Mouse (Mus musculus) kidney, postnatal 10 days (tissue): ENCODE data around the gene Rasgrp4.

Experiments used
- DNase-seq: peaks from one replicate; pipeline ENCODE4 v3.0.0; 2021; ENCODE audit warnings: mixed read lengths

The Rasgrp4 gene

GRCm38 (mm10) chr7:29148771-29149170 lies 14.1 kb downstream of the Rasgrp4 start:
- no peak for DNase-seq

- DNase-seq, result no peak
Measured at GRCm38 (mm10) chr7:29151486-29151885, 16.8 kb downstream of the Rasgrp4 start.

- DNase-seq, result no peak
Measured at GRCm38 (mm10) chr7:29154018-29154720, 19.5 kb downstream of the Rasgrp4 start.

- peak; percentile 94 for DNase-seq
Measured at GRCm38 (mm10) chr7:29155196-29155837, 20.7 kb downstream of the Rasgrp4 start.

- peak; percentile 91 for DNase-seq
Measured at GRCm38 (mm10) chr7:29155838-29156782, 21.5 kb downstream of the Rasgrp4 start, which contains the start of gene Fam98c. Gene Fam98c (minus strand): TSS chr7:29156234.

GRCm38 (mm10) chr7:29158264-29158663 lies 23.6 kb downstream of the Rasgrp4 start:
- no peak for DNase-seq

- no peak for DNase-seq
Measured at GRCm38 (mm10) chr7:29162294-29162693, 27.6 kb downstream of the Rasgrp4 start.

GRCm38 (mm10) chr7:29162750-29163525 lies 28.3 kb downstream of the Rasgrp4 start:
- peak; percentile 80 for DNase-seq

- no peak for DNase-seq
Measured at GRCm38 (mm10) chr7:29167656-29168055, 33.0 kb downstream of the Rasgrp4 start.

GRCm38 (mm10) chr7:29168121-29168695 lies 33.6 kb downstream of the Rasgrp4 start:
- DNase-seq, result no peak

GRCm38 (mm10) chr7:29168791-29169230 lies 34.2 kb downstream of the Rasgrp4 start:
- peak; percentile 44 for DNase-seq

GRCm38 (mm10) chr7:29169231-29170065 lies 34.8 kb downstream of the Rasgrp4 start:
- DNase-seq, result peak; percentile 93

- peak; percentile 92 for DNase-seq
Measured at GRCm38 (mm10) chr7:29170066-29170754, 35.6 kb downstream of the Rasgrp4 start, which contains the start of the genes Ggn and Spred3. Gene Ggn (plus strand): TSS chr7:29170210. Gene Spred3 (minus strand): TSS chr7:29170411.

GRCm38 (mm10) chr7:29170755-29171561 lies 36.3 kb downstream of the Rasgrp4 start:
- peak; percentile 58 for DNase-seq

GRCm38 (mm10) chr7:29171562-29172097 lies 37.0 kb downstream of the Rasgrp4 start:
- DNase-seq, result no peak

- no peak for DNase-seq
Measured at GRCm38 (mm10) chr7:29172390-29173016, 37.9 kb downstream of the Rasgrp4 start.

- no peak for DNase-seq
Measured at GRCm38 (mm10) chr7:29178106-29178505, 43.5 kb downstream of the Rasgrp4 start.

- no peak for DNase-seq
Measured at GRCm38 (mm10) chr7:29179323-29179722, 44.7 kb downstream of the Rasgrp4 start.
